Mouse (Mus musculus) liver, adult 2 months (tissue): ENCODE results near the gene Ncf4.

Experiments
- CTCF ChIP-seq: fragments of 200-500 bp; IDR thresholded peaks from 2 replicates; pipeline ENCODE4 v1.5.1; 2011; ENCODE audit warnings: low read depth, low read length, control low read depth
- POLR2A ChIP-seq: fragments of 200-500 bp; IDR thresholded peaks from 2 replicates; pipeline ENCODE4 v1.6.1; 2011; ENCODE audit warnings: low read length, control low read depth; ENCODE audit not compliant: insufficient read depth; ENCODE audit errors: extremely low read depth

DNA sequence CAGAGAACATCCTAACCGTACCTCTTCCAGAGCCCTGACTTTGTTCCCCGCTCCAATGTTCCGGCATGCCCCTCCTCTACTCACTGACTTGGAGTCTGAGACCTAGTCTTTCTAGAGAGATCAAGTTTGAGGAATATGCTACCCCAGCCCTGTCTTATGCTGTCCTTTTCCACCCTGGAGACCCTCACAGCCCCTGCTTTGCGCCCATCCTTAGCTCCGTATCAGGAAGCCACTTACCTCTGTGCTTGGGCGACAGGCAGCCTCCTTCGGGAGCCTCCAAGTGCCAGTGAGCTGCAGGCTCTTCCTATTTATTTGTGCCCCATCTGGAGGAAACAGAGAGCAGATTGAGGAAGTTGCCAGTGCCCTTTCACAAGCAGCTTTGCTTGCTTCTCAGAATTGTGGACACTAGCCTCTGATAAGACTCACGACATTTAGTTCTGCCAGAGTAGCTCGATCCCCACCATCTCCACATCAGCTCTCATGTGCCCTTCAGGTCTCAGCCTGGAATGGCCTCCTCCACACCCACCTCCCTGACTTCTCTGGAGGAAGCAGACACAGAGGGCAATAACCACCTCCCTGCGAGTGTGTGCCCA lies 60.8 kb downstream of the Ncf4 start, which contains the start of gene Csf2rb2:
- TF ChIP-seq CTCF (no peak), POLR2A (no peak)
